Mouse (Mus musculus) ES-E14 (cell line): ENCODE measurements around the gene Pkhd1. TPM values are rescaled to one million over a fixed set of nuclear protein-coding genes. Genes with fewer than 3 reads are reported as not detected.

Experiments used
- DNase-seq: peaks from one replicate; pipeline ENCODE4 v3.0.0-alpha.2; 2013; ENCODE audit warnings: low read depth, low spot score
- H3K27ac ChIP-seq: 2 replicates; pipeline ENCODE4 v1.5.1; 2012; ENCODE audit warnings: low read depth, mild to moderate bottlenecking, low read length, moderate library complexity, mixed read lengths; ENCODE audit not compliant: poor library complexity, insufficient read depth, severe bottlenecking
- H3K36me3 ChIP-seq: 2 replicates; pipeline ENCODE4 v1.6.1; 2012; ENCODE audit warnings: mild to moderate bottlenecking, low read length, moderate library complexity, mixed read lengths; ENCODE audit not compliant: control insufficient read depth, poor library complexity, insufficient read depth, severe bottlenecking
- H3K4me1 ChIP-seq, 2 experiments: fragments of 150-350 bp in 1 of 2; sonication (generic) in 1 of 2; 2 replicates each; pipeline ENCODE4 v1.6.1; 2012; ENCODE audit warnings: low read length in 2 of 2, mild to moderate bottlenecking in 1 of 2, mixed read lengths in 1 of 2; ENCODE audit not compliant: control insufficient read depth in 2 of 2, insufficient read depth in 2 of 2, poor library complexity in 1 of 2
- H3K4me3 ChIP-seq, 2 experiments: fragments of 150-350 bp in 1 of 2; sonication (generic) in 1 of 2; 2 replicates each; pipeline ENCODE4 v1.5.1; 2012; ENCODE audit warnings: low read length in 2 of 2, low read depth in 1 of 2, mild to moderate bottlenecking in 1 of 2, mixed read lengths in 1 of 2; ENCODE audit not compliant: insufficient read depth in 1 of 2, poor library complexity in 1 of 2, severe bottlenecking in 1 of 2
- H3K9ac ChIP-seq: 2 replicates; pipeline ENCODE4 v1.6.1; 2012; ENCODE audit warnings: low read depth, mild to moderate bottlenecking, low read length, mixed read lengths; ENCODE audit not compliant: poor library complexity, insufficient read depth, severe bottlenecking
- H3K9me3 ChIP-seq: fragments of 150-350 bp; sonication (generic); 2 replicates; pipeline ENCODE4 v1.6.1; 2012; ENCODE audit warnings: low read depth, mild to moderate bottlenecking, low read length; ENCODE audit not compliant: control insufficient read depth, insufficient read depth
- CHD2 ChIP-seq: IDR thresholded peaks from 2 replicates; pipeline ENCODE4 v1.6.1; 2014; ENCODE audit warnings: mild to moderate bottlenecking, low read depth, low read length, inconsistent platforms
- HCFC1 ChIP-seq: IDR thresholded peaks from 2 replicates; pipeline ENCODE4 v1.6.1; 2012; ENCODE audit warnings: low read length, inconsistent platforms, borderline replicate concordance; ENCODE audit not compliant: insufficient read depth
- MAFK ChIP-seq: IDR thresholded peaks from 2 replicates; pipeline ENCODE4 v1.6.1; 2014; ENCODE audit warnings: mild to moderate bottlenecking, low read depth, low read length, inconsistent platforms; ENCODE audit not compliant: insufficient read depth
- ZC3H11A ChIP-seq: IDR thresholded peaks from 2 replicates; pipeline ENCODE4 v1.6.1; 2012; ENCODE audit warnings: low read depth, mild to moderate bottlenecking, inconsistent platforms, low read length, borderline replicate concordance
- ZNF384 ChIP-seq: IDR thresholded peaks from 2 replicates; pipeline ENCODE4 v1.6.1; 2012; ENCODE audit warnings: low read depth, low read length, inconsistent platforms
- in situ Hi-C, 2 experiments: fragments of 600-800 bp; cut with MboI; formaldehyde crosslinking; loops; one replicate each; pipeline ENCODE4 v1.15.1; 2025; ENCODE audit warnings: low sequenced_read_pairs in 2 of 2, inconsistent platforms in 1 of 2; ENCODE audit not compliant: unreplicated experiment in 2 of 2
- total RNA-seq: library from RNA; depleted of rRNA; stranded (reverse); fragments of 300-350 nt; gene quantifications from 2 replicates; pipeline ENCODE4 v1.2.3, GENCODE M21; 2012

Pkhd1 gene
- total RNA-seq, 1 experiment: 2.0 TPM

GRCm38 (mm10) chr1:20653513-20654506 lies 35.9 kb upstream of the Pkhd1 start:
- Histone ChIP-seq H3K4me1 (no peaks in the 10 kb centered on the region), H3K4me3 (no peak overlapping the region), H3K9ac (no peak overlapping the region), H3K9me3 (no peaks in the 10 kb centered on the region), H3K27ac (no peak overlapping the region), H3K36me3 (no peaks in the 10 kb centered on the region)
- in situ Hi-C loops: no loop called here
- no peak for TF ChIP-seq HCFC1
- no peak for TF ChIP-seq MAFK
- no peak for TF ChIP-seq CHD2
- TF ChIP-seq ZNF384: no peak
- no peak for TF ChIP-seq ZC3H11A
- DNase-seq: no peak

DNA sequence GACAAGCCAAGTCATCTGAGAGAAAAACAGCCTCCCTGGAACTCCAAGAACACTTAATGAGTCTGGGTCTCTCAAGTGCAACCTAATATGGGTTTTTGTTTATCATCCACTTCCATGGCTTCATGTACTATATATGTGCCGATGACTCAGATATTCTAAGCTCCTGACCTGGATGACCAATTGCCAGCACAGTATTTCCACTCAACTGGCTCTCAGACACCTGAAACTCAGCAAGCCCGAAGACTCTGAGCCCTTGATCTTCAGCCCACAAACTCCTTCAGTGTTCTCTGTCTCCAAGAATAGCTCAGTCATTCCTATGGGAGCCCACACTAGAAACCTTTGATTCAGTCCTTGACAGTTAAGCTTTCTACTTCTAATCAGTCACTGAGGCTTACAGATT lies 17.0 kb upstream of the Pkhd1 start:
- Histone ChIP-seq H3K4me1 (no peaks in the 10 kb centered on the region), H3K36me3 (no peaks in the 10 kb centered on the region), H3K27ac (no peak overlapping the region), H3K4me3 (no peak overlapping the region), H3K9ac (no peak overlapping the region), H3K9me3 (no peaks in the 10 kb centered on the region)
- in situ Hi-C loops: no loop called here
- TF ChIP-seq MAFK (no peak), HCFC1 (no peak), ZNF384 (no peak), CHD2 (no peak), ZC3H11A (no peak)
- no peak for DNase-seq

DNA sequence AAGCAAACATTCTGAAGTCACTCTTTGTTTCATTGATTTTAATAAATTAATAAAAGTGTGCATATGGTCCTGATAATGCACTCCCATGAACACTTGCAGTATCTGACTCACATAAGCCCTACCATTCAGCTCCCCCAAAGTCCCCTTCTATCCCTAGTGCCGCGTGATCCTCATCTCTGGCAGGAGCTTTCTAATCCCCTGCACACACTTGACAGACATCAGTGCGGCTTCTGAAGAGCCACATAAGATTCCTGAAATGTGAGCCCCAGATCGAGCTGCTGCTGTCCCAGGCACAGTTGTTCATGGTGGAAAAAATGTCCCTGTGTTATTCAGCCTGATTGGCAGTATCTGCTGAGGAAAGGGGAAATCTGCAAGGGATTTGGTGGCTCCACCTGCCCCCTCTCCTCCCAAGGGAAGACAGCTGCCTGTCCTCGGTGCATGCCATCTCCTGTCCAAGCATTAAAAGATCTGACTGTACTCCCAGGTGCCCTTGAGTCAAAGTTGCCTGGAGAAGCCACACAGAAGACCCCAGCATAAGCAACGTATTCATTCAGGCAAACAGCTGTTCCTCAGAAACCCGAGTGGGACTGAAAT lies 15.5 kb upstream of the Pkhd1 start:
- TF ChIP-seq ZNF384: no peak
- no peak for TF ChIP-seq HCFC1
- TF ChIP-seq ZC3H11A: no peak
- no peak for TF ChIP-seq CHD2
- TF ChIP-seq MAFK: no peak
- in situ Hi-C loops: no loop called here
- Histone ChIP-seq H3K4me1 (no peaks in the 10 kb centered on the region), H3K9ac (no peak overlapping the region), H3K9me3 (no peaks in the 10 kb centered on the region), H3K36me3 (no peaks in the 10 kb centered on the region), H3K4me3 (no peak overlapping the region), H3K27ac (no peak overlapping the region)
- DNase-seq: no peak

GRCm38 (mm10) chr1:20624564-20624963 lies 6.7 kb upstream of the Pkhd1 start:
- Histone ChIP-seq H3K4me3 (no peak overlapping the region), H3K4me1 (no peaks in the 10 kb centered on the region), H3K9ac (no peak overlapping the region), H3K9me3 (no peaks in the 10 kb centered on the region), H3K27ac (no peak overlapping the region), H3K36me3 (no peaks in the 10 kb centered on the region)
- in situ Hi-C loops: no loop called here
- no peak for DNase-seq
- TF ChIP-seq ZNF384 (no peak), MAFK (no peak), CHD2 (no peak), HCFC1 (no peak), ZC3H11A (no peak)

- Histone ChIP-seq H3K4me1 (no peaks in the 10 kb centered on the region), H3K9me3 (no peaks in the 10 kb centered on the region), H3K4me3 (no peak overlapping the region), H3K27ac (no peak overlapping the region), H3K36me3 (no peaks in the 10 kb centered on the region), H3K9ac (no peak overlapping the region)
- no peak for DNase-seq
- in situ Hi-C loops: no loop called here
- TF ChIP-seq MAFK (no peak), ZNF384 (no peak), CHD2 (no peak), ZC3H11A (no peak), HCFC1 (no peak)
Measured at GRCm38 (mm10) chr1:20623375-20623774, 5.5 kb upstream of the Pkhd1 start.
